Mouse (Mus musculus): ENCODE data around the gene Cacna1e.

GRCm38 (mm10) chr1:154491071-154491470 lies 393.2 kb downstream of the Cacna1e start:
- TF ChIP-seq CTCF (IDR thresholded peaks at IDR 0.05; ENCODE audit: low read depth, low read length): no peak
- TF ChIP-seq POLR2A (IDR thresholded peaks at IDR 0.05; ENCODE audit: borderline replicate concordance, low read depth, low read length): no peak

Measured in bone marrow macrophage, adult 2 months (primary cell).